Mouse (Mus musculus): ENCODE results near the gene Nptn.
A peak's percentile ranks its signal among the peaks of the same experiment; 100 is the strongest.

Nptn gene

DNA sequence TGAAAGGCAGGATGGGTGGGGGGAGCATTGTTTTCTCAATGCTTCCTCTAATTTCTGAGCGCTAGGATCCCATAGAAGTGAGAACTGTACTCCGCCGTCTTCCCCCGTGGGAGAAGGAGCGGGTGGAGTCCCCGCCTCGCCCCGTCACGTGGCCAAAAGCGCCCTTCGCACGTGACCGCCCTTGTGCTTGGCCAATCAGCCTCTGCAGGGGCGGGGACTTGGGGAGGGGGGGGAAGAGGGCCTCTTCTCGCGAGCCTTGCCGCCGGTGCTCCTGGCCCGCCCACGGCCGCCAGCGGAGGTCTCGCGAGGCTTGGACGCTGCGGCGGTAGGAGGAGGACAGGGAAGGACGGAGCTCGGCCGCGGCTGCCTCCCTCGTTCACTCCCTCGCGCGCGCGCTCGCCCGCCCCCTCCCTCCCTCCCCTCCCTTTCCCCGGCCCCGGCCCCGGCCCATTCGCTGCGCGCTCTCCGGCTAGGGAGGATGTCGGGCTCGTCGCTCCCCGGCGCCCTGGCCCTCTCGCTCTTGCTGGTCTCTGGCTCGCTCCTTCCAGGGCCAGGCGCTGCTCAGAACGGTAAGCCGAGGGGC lies at the start of gene Nptn:
Gene Nptn (plus strand): TSS at position 283 of the 583 bp plus-strand sequence.
- DNase-seq: peak; percentile 97 to 99

DNA sequence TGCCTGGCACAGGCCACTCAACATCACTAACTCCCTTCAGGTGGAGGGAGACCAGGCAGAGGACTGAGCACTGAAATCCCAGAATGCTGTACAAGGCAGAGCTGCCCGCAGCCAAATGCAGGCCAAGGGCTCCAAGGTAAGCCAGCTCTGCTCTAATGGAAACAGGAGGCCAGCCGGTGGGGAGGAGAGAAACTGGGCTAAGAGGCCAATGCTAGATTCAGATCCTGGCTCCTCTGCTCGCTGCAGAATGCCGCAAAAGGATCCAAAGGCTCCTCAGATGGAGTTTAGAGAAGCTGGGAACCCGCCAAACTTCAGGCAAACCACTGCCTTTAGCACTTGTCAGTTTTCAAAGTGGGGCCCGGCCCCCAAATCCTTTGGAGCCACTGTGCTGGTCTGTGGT lies 48.7 kb upstream of the Nptn start:
- no peak for DNase-seq

DNA sequence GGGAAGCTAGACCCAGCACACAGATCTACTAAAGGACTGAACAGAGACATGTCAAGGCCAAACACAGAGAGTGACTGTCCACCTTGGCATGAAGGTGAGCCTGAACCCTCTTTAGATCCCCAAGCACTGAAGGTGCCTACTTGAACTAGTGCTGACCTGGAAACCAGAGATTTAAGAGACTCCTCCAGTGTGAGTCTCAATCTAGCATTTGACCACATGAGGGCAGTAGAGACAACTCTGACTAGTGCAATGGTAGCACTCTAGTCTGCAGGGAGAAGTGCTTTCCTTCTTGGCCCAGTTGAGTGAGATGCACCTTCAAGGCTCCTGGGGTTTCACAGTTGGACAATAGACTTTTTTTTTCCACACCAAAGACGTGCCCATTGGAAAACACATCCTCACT lies 47.3 kb upstream of the Nptn start:
- peak; percentile 40 to 61 for DNase-seq

DNA sequence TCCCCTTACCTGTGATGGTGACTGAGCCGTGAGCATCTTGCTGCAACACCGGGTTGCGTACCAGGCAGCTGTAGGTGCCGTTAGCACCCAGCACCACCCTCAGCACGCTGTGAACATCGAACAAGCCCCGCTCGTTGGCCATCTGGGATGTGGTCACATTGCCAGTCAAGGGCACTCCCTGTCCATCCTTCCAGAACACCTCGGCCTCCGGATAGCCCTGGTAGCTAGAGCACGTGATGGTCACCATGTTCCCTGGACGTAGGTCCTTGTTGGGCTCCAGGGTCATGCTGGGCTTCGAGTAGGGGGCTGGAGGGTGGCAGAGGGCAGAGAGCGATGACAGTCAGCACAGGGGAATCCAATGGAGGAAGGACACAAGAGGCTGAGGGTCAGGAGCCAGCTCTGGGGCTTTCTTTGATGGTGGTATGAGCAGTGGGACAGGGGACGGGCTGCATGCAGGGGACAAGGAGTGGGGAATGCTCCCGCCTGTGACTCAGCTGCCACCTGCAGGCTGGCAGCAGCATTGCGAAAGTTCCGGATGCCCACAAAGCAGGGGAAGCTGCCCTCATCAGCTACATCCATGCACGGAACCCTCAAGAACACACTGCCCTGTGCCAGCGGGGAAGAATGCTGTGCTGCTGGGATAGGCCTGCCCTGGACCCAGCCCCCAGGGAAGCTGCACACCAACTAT lies 46.4 kb upstream of the Nptn start:
- peak; percentile 55 to 61 for DNase-seq

DNA sequence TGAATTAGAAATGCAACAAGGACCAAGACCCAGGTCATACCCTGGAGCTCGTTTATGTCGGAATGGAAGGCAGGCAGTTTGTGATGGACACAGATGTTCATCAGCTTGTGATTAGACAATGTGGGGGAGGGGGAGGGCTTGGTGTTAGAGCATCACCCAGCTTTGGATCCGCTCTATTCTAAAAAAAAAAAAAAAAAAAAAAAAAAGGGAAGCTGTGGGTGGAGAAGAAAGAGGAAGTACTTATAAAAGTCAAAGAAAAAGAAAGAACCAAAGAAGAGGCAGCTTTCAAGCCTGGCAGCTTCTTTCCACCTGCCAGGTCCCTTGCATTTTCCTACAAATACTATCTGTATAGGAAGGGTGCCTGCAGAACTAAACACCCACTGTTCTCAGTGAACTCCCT lies 44.3 kb upstream of the Nptn start:
- no peak for DNase-seq

DNA sequence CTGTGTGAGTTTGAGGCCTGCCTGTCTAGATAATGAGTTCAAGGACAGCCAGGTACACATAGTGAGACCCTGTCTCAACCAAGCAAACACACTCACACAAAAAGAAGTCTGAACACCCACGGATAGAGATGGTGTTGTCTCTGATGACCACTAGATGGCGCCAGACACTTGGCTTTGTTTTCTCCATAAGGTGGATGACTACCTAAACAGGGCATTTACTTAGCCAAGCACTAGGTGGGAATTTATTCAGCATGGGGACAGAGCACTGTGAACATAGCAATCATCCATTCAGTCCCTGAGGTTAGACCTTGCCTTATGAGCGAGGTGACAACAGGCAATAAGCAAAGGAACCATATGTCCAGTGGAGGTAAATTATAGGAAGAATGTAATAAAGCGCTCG lies 42.2 kb upstream of the Nptn start:
- DNase-seq: peak; percentile 65 to 69

DNA sequence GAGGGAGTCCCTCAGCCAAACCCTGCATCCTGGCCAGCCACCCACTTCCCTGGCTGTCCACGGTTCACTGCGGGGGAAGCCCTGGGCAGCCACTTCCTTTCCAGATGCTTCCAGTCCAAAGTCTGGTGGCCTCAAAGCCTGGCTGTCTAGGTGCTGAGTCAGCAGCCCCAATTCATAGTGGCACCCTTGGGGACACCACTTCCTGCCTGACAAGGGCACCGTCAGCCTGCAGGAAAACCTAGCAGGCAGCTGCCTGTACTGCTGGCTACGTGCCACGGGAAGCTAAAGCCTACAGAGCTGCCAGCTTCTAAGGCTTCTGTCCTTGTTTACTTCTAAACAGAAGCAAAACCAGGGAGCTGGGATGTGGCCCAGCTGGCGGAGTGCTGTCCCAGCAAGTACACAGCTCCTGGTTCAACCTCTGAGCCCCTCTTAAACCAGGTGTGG lies 40.1 kb upstream of the Nptn start:
- DNase-seq: peak; percentile 84 to 89

DNA sequence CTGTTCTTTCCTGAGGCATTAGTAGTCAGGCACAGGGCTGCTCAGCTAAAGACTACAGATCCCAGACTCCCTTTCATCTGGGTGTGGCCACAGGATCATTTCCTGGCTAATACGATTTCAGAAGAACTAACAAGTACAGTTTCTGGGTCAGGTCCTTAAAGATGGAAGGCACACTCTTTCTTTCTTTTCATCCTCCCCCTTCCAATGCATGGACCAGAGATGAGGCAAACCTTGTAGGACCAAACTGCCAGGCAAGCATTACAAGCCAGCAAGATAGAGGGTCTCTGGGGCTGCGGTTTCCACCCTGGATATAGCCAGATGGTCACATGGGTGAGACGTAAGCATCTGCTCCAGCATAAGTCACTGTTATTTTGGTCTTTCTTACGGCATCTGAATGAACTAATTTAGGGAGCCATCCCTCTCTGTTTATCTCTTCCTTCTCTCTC lies 37.1 kb upstream of the Nptn start:
- no peak for DNase-seq

DNA sequence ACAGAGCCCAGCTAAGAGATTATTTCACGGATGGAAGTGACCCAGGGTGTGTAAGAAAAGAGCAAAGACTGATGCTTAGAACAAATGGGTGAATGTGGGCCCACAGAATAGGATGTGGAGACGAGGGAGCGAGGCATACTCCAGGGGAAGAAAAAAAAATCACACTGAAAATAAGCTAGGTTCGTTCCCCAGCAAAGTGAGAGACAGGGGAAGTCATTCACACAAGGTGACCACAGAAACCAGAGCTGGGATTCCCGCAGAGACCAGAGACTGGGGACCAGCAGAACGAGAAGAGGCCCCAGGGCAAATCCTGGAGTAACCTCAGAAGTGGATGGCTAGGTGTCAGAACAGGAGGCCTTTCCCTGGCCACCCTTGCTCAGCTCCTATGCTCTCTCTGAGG lies 36.6 kb upstream of the Nptn start:
- no peak for DNase-seq

DNA sequence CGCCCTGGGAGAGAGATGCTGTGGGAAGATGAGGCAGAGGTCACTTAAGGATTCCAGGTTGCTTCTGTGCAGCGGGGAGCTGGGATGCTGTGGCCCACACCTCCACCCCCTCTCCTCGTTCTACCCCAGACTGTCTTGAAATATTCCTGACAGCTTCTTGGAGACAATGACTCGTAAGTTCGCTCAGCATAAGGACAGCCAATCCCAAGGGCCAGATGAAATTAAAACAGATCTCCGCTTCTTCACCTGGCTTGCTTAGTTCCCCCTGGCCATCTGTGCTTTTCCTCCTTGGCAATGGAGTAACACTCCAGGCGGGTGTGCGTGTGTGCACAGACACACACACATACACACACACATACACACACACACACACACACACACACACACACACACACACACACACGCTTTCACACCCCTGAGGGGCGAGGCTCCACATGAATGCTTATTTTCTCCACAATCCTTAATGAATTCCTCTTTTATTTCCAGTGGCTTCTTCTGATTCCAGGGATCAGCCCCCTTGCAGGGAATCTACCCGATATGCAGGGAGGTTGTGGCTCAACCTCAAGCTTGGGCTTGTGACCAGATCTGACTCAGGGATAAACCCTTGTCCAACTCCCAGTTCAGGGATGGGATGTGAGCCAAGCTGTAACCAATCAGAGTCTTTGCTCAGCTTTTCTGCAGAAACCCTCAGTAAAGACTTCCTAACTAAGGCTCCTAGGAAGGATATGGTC lies 35.2 kb upstream of the Nptn start:
- no peak for DNase-seq

DNA sequence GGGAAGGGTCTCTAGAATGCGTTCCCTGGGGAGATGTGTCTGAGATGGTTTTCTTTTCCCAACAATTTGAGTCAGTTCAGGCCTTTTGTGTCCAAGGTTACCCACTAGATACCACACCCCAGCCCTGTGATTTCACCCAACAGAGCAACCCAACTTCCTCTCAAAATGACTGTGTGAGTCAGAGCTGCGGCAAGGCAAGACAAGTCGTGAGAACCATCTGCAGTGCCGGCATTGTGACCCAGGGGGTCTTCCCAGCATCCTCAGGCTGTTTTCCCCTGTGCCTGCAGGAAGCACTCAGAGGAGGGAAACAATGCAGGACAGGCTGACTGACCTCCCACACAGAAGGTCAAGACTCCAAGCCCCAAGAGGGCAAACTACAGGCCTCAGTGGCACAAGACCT lies 33.1 kb upstream of the Nptn start:
- DNase-seq: no peak

DNA sequence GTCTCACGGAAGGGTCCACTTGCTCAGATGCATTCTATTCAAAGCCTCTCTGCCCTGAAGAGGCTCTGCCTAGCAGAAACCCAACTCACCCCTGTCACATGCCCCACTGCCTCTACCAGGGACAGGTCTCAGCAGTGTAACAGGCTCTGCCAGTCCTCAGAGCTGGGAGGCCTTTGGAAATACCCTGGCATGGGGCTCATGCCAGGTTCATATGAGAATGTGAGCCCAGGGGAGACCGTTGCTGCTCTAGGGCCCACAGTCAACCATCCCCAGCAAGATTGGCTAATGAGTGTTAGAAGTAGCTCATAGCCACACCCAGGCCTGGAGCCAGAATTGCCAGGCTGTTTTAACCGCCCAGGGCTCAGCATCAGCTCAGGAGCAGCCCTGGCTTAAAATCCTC lies 32.3 kb upstream of the Nptn start:
- peak; percentile 24 to 52 for DNase-seq

DNA sequence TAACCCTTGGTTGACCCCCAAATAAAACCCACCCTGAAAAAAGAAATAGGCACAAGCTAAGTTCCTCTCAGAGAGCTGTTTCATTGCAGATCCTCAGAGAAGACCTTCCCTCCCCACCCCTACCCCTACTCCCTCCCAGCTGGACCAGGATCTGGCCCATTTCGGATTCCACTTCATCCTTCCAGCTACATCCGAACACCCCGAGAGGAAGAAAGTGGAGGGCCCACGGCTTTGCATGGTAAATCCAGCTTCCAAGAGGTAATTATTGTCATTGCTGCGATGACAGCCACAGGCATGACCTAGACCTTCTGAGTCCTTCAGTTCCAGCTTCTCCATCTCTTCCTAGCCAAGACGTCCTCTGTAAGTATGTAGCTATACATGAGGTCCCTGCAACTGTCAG lies 31.1 kb upstream of the Nptn start:
- DNase-seq: no peak

DNA sequence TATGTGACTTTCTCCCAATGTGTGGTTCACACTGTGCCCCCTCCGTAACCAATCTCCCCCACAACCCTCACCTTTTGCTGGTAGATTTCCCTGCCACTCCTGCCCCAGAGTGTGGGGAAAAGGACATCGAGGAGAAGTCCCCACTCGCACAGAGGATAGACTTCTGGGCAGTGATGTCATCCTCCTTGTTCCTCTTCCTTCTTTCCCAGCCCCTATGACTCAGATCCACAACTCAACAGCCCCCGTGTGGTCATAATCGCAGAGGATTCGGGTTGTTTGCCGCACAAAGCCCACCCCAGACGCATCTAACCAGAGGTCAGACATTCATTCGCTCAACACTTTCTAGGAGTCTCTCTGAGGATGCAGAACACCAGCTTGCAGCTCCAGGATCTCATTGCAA lies 30.0 kb upstream of the Nptn start:
- no peak for DNase-seq

DNA sequence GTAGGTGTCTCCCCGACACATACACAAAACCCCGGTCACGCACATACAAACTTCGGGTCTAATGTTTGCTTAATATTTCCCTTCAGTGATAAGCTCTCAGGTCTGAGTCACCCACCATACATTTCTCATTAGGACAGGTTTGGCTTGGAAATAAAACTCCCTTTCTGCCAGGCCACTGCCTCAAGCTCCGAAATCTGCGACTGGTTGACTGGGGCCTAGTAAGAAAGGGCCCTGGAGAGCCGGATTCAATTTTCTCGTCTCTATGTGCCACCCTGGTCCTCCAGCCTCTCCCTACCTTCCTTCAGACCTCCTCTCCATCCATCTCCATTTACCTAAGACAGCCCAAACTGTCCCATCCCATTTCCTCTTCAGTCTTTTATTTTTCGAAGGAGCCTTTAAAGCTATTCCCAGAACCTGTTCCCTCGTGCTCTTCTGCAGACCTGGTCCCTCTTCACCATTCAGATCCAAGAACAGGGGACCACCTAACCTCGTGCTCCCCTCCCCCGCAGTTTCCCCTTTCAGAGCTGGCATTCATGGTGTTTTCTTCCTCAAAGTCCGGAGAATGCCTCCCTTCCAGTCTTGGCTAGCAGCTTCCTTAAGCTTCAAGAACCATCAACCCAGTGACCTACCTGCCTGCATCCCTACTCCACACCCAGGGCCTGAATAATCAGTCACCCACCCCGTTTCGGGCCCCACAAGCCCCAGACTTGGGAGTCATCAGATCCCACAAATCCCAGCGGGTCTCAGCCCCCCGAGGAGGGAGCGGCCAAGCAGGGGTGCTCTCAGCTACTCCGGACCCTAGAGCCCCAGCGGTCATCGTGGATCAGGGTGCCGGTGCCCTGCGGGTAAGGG lies 27.8 kb upstream of the Nptn start:
- no peak for DNase-seq

DNA sequence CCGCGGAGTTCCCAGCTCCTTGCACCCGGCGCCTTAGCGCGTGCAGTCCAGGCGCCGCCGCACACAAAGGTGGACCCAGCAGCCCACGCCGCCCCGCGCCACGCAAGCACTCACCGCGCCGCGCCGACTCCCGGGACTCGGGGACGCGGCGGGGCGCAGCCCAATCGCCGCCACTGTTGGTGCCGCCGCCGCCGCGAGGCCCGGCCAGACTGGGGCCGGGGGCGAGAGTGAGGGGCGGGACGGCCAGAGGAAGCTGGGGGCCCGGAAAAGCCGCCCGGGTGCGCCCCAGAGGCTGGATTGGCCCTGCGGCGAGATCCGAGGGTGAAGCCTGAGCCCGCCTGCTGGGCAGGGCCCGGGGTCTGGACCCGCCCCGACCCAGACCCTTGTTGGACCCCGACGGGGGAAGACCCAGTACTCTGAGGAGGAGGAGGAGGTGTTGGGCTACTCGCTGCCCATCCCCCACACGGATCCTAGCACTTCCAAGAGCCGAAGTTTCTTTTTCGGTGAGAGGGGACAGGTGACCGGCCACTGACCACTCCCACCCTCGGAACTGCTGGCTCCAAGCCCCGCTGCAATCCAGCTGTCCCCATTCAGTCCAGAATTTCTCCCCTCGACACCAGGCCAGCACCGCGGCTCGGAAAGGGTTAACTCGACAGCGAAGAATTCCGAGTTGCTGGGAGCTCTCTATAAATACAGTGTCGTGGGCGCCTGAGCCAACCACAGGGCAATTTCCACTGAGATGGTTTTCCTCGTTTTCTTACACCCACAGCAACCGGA lies 26.9 kb upstream of the Nptn start, which contains the start of gene Cd276:
Gene Cd276 (minus strand): TSS at position 530 of the 777 bp plus-strand sequence.
- peak; percentile 81 to 87 for DNase-seq

DNA sequence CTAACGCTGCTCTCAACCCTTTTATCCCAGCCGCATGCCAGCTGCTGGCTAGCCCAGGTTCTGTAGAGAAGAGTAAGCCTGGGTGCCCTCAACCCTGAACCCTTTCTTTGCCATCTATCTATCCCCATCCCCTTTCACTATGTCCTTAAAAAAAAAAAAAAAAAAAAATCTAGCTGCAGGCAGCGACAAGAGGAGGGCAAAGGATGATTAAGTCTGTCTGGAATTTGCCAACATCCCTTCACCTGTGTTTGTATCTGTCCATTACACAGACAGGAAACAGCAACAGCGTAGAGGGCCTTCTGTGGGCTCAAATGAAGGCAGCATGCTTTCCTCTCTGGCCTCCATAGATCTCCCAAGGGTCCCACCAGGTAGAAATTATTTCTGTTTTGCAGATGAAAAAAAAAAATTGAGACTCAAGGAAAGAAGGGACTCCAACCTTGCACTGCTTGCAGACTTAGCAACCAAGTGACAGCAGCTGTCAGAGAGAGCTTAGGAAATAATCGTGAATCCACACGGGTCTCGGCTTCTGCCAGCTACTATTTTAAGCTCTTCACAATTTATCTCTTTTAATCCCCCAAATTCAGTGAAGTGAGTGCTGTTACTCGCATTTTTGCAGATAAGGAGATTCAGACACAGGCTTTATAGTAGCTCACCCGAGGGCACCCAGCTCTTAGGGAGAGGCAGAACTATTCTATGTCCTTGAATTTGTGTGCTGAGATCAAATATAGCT lies 26.2 kb upstream of the Nptn start:
- no peak for DNase-seq

DNA sequence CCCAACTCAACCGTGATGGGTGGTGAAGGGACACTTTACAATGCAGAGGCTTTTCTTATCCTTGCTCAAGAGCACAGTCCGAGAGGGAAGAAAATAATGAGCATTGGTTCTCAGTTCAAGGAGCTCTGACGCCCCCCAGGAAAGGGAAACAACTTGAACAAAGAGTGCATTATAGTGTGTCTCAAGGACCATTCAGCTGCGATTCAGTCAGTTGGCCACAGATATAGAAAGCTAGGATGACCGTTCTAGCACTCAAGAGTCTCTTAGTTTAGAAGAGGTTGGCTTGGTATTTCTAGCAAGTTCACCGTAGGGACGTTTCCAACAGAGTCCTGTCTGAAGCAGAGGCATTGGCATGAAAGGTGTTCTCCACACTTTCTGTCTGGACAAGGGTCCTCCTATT lies 25.4 kb upstream of the Nptn start:
- no peak for DNase-seq

DNA sequence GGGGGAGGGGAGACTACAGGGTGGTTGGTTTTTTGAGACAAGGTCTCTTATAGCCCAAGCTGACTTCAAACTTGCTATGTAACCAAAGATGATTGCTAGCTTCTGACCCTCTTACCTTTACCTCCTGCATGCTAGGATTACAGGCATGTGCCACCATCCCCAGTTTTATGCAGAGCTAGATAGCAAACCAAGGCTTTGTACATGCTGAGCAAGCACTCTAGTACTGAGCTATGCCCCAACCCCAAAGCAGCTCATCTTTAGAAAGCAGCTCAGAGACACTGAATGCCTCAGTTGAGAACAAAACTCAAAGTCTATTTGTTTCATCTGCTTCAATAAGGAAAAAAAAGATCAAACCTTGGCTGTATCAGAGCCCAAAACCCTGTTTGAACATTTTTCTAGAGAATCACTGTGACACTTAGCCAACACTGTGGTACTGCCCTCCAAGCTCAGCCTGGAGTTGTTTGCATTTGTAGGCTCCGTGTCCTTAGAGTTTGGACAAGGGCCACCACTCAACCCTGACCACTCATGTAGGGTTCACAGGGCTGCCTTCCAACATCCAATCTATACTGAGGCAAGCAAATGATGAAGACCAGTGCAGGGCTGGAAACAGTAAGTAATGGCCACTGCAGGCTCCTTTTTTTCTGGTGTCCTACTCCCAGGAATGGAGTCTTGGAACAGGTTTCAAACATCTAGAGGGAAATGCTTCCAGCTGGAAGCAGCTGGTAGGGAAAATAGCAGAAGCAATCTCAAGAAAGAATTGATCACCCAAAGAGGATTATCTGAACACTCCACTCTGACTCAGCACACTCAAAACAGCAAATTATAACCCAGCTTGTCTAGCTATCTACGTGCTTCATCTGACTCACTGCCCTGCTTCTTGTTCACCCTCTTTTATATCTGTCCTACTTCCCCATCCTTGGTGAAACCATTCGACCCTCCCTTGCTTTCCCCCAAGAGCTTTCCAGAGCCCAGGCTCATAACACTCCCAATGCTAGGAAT lies 24.3 kb upstream of the Nptn start:
- DNase-seq: no peak

DNA sequence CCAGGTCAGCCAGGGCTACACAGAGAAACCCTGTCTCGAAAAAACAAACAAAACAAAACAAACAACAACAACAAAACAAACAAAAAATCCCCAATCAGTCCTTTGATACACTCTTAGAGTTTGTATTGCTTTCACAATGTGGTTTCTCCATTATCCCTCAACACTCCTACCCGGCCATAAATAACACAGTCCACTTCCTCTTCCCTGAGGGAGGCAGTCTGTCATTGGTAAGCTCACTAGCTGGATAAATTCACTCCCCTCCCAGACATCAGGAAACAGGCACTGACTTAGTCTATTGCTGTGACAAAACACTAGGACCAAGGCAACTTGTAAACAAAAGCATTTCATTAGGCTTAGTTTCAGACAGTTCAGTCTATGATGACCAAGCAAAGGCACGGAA lies 21.8 kb upstream of the Nptn start:
- no peak for DNase-seq

All from kidney, postnatal 4 days (tissue).